Mouse (Mus musculus): Measurements from ENCODE around the gene Ptpn7.

GRCm38 (mm10) chr1:135131034-135131433 lies 1.5 kb upstream of the Ptpn7 start:
- TF ChIP-seq GATA1 (IDR thresholded peaks at IDR 0.05; ENCODE audit: borderline replicate concordance, low read length) (no peak), FLI1 (IDR thresholded peaks at IDR 0.05; ENCODE audit: low read length) (no peak)
